In the genomic region with DNA sequence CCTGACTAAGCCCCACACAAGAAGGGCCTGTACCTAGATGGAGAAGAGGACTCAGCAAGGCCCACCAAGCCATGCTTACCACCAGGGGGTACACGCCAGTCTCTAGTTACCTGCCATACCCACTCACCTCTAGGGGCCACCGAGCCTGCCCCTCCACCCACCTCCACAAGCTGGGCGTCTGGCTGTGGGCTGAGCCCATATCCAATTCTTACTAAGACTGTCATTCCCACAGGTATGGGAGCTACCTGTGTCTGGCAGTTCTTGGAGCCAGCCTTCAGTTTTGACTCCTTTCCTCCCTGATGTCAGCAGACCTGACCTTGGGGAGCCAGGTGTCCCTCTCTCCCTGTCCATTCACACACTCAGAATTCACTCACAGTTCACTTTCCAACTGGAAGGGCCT, we compare ENCODE assay signal across 8 mouse cellular contexts. TPM values are rescaled to one million over a fixed set of nuclear protein-coding genes. Genes with fewer than 3 reads are reported as not detected.
A peak's percentile ranks its signal among the peaks of the same experiment; 100 is the strongest.
DNase-seq lines count a peak whose midpoint lies in the region; ATAC-seq and TF ChIP-seq lines count a peak whose summit lies in the region.

No protein-coding gene starts in this region.

- no peak for TF ChIP-seq CTCF in liver, postnatal 0 days (IDR thresholded peaks at IDR 0.05; ENCODE audit: low read depth)

- no peaks in the 10 kb centered on the region for H3K27me3 ChIP-seq in hindbrain, embryonic 11.5 days (ENCODE audit: control insufficient read depth, insufficient read depth, low read length)
- no peaks in the 10 kb centered on the region for H3K27me3 ChIP-seq in liver, postnatal 0 days (ENCODE audit: insufficient read depth, low read length)

- no peak overlapping the region for H3K9ac ChIP-seq in hindbrain, embryonic 11.5 days (ENCODE audit: low read depth, low read length)
- peak overlapping the region; percentile 56; the same call in 1 of the 2 replicates for H3K9ac ChIP-seq in liver, postnatal 0 days (replicated peaks)

- TF ChIP-seq EP300 in liver, postnatal 0 days (IDR thresholded peaks at IDR 0.05; ENCODE audit: low read depth): no peak

- peak; percentile 9 for DNase-seq in cerebellum, adult 8-10 months
- DNase-seq in cerebellum, postnatal 36 days: no peak
- DNase-seq in CD4-positive helper T cell, adult 2 months (ENCODE audit: low read depth, low spot score): peak; percentile 21
- no peak for DNase-seq in hindbrain, embryonic 11.5 days (ENCODE audit: low spot score)
- peak; percentile 18 for DNase-seq in liver, postnatal 0 days
- DNase-seq in spleen, adult 18-20 months: no peak
- no peak for DNase-seq in gastrocnemius, adult 8-10 months (ENCODE audit: low spot score in 2 of 2)
- DNase-seq in layer of hippocampus, postnatal 36 days: no peak

- H3K27ac ChIP-seq in hindbrain, embryonic 11.5 days (ENCODE audit: low read depth, low read length): no peak overlapping the region
- no peak overlapping the region for H3K27ac ChIP-seq in liver, postnatal 0 days (ENCODE audit: low read depth)

- H3K4me3 ChIP-seq in hindbrain, embryonic 11.5 days (ENCODE audit: low read depth, low read length): 0 out of 2 replicates have a peak overlapping the region, but pooled peaks have one; percentile 6
- no peak overlapping the region for H3K4me3 ChIP-seq in liver, postnatal 0 days (ENCODE audit: low read depth, low read length)

- ATAC-seq in hindbrain, embryonic 11.5 days (ENCODE audit: low FRiP score): no peak
- no peak for ATAC-seq in liver, postnatal 0 days

- 91% methylated on average over 3 of the region's 3 CpGs for WGBS in hindbrain, embryonic 11.5 days
- 76% methylated on average over 3 of the region's 3 CpGs for WGBS in liver, postnatal 0 days (ENCODE audit: insufficient replicate concordance)

- peaks cover 6% of the 10 kb centered on the region for H3K4me1 ChIP-seq in hindbrain, embryonic 11.5 days (replicated peaks; ENCODE audit: control insufficient read depth, insufficient read depth, low read length)
- H3K4me1 ChIP-seq in liver, postnatal 0 days (ENCODE audit: insufficient read depth): peaks cover 37% of the 10 kb centered on the region

- no peaks in the 10 kb centered on the region for H3K9me3 ChIP-seq in hindbrain, embryonic 11.5 days (ENCODE audit: control insufficient read depth, low read length)
- H3K9me3 ChIP-seq in liver, postnatal 0 days (ENCODE audit: low read length): no peaks in the 10 kb centered on the region

- H3K4me2 ChIP-seq in hindbrain, embryonic 11.5 days (replicated peaks; ENCODE audit: low read depth, low read length): peak overlapping the region; percentile 48; the same call in 1 of the 2 replicates
- peak overlapping the region; percentile 70 for H3K4me2 ChIP-seq in liver, postnatal 0 days (ENCODE audit: low read depth, low read length)

- H3K36me3 ChIP-seq in hindbrain, embryonic 11.5 days (ENCODE audit: control insufficient read depth, insufficient read depth, low read length): 0 out of 2 replicates have a peak, but pooled peaks cover under 1% of the 10 kb centered on the region
- 0 out of 2 replicates have a peak, but pooled peaks cover under 1% of the 10 kb centered on the region for H3K36me3 ChIP-seq in liver, postnatal 0 days (replicated peaks; ENCODE audit: insufficient read depth, low read length)

RNA-seq across cellular contexts. Expression of gene Smtn, which starts 2.7 kb away (rescaled TPM):
- polyA plus RNA-seq in hindbrain, embryonic 11.5 days (2014; fragmentation: Nextera tagmentation; extraction: Ambion mirVana): 27.0 and 27.5 TPM in 2 replicates
- polyA plus RNA-seq in liver, postnatal 0 days (2015; fragmentation: Nextera tagmentation; extraction: Ambion mirVana): 8.4 and 8.9 TPM in 2 replicates
- total RNA-seq in gastrocnemius, adult 8-10 months (2022): 10 to 100 TPM; 64.6 to 81.5 (median 69.0) TPM
- 10 to 100 TPM in 1 of 2 experiments, 1 to 10 TPM in 1; 7.0 to 11.8 TPM for total RNA-seq in layer of hippocampus, postnatal 36 days (2021)

RNA-seq across cellular contexts. Expression of gene Selenom, which starts 23.2 kb away (rescaled TPM):
- 66.5 and 67.4 TPM in 2 replicates for polyA plus RNA-seq in hindbrain, embryonic 11.5 days (2014; fragmentation: Nextera tagmentation; extraction: Ambion mirVana)
- polyA plus RNA-seq in liver, postnatal 0 days (2015; fragmentation: Nextera tagmentation; extraction: Ambion mirVana): 9.9 and 11.7 TPM in 2 replicates
- total RNA-seq in gastrocnemius, adult 8-10 months (2022): 10 to 100 TPM in 2 of 4 experiments, 1 to 10 TPM in 2; 8.9 to 17.6 (median 13.5) TPM
- 100 to 1,000 TPM; 187 to 193 TPM for total RNA-seq in layer of hippocampus, postnatal 36 days (2021)

RNA-seq across cellular contexts. Expression of gene Inpp5j, which starts 33.1 kb away (rescaled TPM):
- 0.09 and 0.29 TPM in 2 replicates for polyA plus RNA-seq in hindbrain, embryonic 11.5 days (2014; fragmentation: Nextera tagmentation; extraction: Ambion mirVana)
- polyA plus RNA-seq in liver, postnatal 0 days (2015; fragmentation: Nextera tagmentation; extraction: Ambion mirVana): 0.83 and 0.86 TPM in 2 replicates
- total RNA-seq in gastrocnemius, adult 8-10 months (2022): 1 to 10 TPM; 1.3 to 2.4 (median 1.7) TPM
- 10 to 100 TPM; 73.7 to 95.8 TPM for total RNA-seq in layer of hippocampus, postnatal 36 days (2021)

RNA-seq across cellular contexts. Expression of gene Pla2g3, which starts 49.6 kb away (rescaled TPM):
- polyA plus RNA-seq in hindbrain, embryonic 11.5 days (2014; fragmentation: Nextera tagmentation; extraction: Ambion mirVana): 0.60 and 0.86 TPM in 2 replicates
- 0.07 TPM in 1 of 2 replicates, not detected in the other for polyA plus RNA-seq in liver, postnatal 0 days (2015; fragmentation: Nextera tagmentation; extraction: Ambion mirVana)
- total RNA-seq in gastrocnemius, adult 8-10 months (2022): not detected
- total RNA-seq in layer of hippocampus, postnatal 36 days (2021): 1 to 10 TPM; 1.4 to 2.5 TPM

Comparison
In these comparisons a context has a peak if more than half of its experiments do, and no peak if none do; other contexts are left out.
1. DNase-seq: peak in cerebellum, adult 8-10 months (single experiment), CD4-positive helper T cell, adult 2 months (single experiment) and liver, postnatal 0 days (single experiment); none in cerebellum, postnatal 36 days (0 of 2), hindbrain, embryonic 11.5 days (single experiment), spleen, adult 18-20 months (0 of 2), gastrocnemius, adult 8-10 months (0 of 2) and layer of hippocampus, postnatal 36 days (0 of 2).
2. RNA of gene Smtn, which starts 2.7 kb away (total RNA-seq): 64.6 to 81.5 TPM in gastrocnemius, adult 8-10 months; 7.0 to 11.8 TPM in layer of hippocampus, postnatal 36 days; every median in the first group is over 4 times any median in the second.
3. RNA of gene Selenom, which starts 23.2 kb away (total RNA-seq): 187 to 193 TPM in layer of hippocampus, postnatal 36 days; 8.9 to 17.6 TPM in gastrocnemius, adult 8-10 months; every median in the first group is over 10 times any median in the second.
4. RNA of gene Inpp5j, which starts 33.1 kb away (total RNA-seq): 73.7 to 95.8 TPM in layer of hippocampus, postnatal 36 days; 1.3 to 2.4 TPM in gastrocnemius, adult 8-10 months; every median in the first group is over 10 times any median in the second.